Mouse (Mus musculus) heart, postnatal 4 days (tissue): ENCODE measurements around the gene Vgll4. TPM values are rescaled to one million over a fixed set of nuclear protein-coding genes. Genes with fewer than 3 reads are reported as not detected.

Source experiments
- DNase-seq: peaks from one replicate; pipeline ENCODE4 v3.0.0; 2021
- total RNA-seq, 2 experiments: library from RNA; stranded (reverse); gene quantifications; 2 replicates each; pipeline ENCODE4 v1.2.3; 2021

Vgll4 gene
- total RNA-seq, 2 experiments from 2014 or later = 37.4 to 40.4 TPM

DNA sequence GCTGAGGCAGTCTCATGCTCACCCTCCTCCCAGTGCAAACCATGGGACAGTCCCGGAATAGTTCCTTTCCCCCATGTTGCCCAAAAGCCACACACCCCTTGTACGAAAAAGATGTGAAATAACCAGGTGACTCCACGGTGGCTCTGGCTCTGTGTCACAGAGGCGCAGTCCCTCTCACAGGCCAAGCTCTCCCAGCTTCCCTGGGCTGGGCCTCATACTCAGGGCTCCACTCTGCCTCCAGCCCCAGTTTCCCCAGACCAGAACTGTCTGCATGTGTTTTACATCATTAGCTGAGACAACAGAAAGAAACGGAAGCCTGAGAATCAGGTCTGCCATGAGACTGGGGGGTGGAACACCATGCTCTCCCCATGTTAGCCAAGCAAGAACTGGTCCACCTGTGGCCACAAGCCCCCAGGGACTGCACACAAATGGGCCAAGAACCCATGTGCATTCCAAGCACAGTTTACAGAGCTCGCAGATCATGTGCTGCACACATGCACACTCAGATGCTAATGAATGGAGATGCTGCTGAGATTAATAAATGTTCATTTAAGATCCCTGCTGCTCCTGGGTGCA is 100.2 kb downstream of the Vgll4 start:
- DNase-seq = no peak

DNA sequence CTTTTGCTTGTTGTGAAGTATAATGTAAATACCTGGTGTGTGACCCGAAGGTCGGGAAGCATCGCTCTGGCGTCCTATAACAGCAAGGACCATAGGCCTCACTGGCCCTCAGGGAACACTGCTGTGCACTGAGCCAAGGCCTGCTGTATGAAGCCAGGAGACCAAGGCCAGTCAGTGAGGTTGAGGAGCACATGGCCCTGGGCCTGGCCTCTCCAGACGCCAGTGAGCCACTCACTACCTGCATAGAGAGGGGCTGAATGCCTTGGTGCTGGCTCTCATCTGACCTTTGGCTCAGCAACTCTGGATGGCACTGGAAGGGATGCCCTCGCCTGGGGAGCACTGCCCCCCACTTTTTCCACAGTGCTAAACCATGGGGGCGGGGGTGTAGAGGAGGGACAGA is 101.1 kb downstream of the Vgll4 start:
- no peak for DNase-seq

DNA sequence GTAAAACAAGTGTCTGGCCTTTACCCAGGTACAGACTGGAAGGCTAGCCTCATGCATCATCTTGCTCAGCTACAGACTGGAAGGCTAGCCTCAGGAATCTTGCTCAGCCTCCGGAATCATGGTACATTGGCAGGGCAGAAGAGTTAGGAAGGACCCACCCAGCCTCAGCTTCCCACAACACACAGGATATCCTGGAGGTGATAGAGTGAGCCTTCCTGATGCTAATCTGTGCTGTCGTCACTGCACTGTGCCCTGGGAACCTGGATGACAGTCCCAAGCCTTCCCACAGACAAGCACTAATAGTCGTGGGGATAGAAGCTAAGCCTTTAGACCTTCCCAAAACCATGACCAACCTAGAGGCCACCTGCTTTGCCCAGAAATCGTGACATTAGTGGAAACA is 103.2 kb downstream of the Vgll4 start:
- no peak for DNase-seq

DNA sequence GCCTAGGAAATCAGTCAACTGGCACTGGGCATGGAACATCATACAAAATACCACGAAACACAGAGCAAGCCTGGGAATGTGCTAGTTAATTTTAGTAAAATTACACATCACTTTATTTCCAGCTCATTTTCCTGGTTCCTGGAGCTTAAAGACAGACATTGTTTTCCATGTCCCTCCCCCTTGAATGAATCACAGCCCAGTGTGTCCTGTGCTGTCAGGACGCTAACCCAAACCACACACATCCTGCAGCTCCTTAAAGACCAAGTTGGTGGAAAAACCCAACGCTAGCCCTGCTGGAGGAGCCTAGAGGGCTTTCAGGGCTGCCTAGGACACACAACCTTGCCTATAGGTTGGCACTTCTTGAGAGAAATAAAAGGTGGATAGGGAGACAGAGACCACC is 103.7 kb downstream of the Vgll4 start:
- no peak for DNase-seq

DNA sequence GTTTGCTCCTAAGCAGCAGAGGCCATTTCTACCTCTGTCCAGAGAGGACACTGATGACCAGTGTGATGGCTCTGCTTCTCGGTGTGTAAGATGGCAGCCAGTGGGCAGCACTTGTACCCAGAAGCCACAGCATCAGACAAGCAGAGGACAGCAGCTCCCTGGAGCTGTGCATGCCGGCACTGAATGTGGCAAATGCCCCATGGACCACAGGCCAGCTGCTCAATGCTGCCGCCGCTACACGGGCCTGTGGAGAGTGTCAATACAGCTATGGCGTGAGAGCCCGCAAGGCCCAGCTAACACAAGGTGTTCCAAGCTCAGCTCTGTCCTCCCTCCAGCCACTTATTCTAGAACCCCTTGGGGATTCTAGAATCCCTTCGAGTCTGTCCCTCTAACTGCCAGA is 105.4 kb downstream of the Vgll4 start:
- DNase-seq = no peak

DNA sequence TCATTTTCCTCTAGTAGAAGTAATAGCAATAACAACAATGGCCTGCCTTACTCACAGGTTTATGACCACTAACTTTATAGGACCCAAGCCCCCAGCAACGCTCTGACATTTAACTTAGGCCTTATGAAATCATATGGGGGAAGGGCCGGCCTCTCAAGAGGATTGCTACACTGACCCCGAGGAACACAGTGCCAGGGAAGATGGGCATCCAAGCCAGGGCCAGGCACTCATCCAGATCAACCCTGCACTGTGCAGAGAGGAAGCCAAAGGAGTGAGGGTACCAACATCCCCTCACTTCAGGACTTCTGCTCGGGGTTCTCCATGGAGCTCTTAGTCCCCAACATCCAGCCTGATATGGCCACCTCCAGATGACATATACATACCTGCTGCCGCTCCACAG is 106.3 kb downstream of the Vgll4 start:
- no peak for DNase-seq

DNA sequence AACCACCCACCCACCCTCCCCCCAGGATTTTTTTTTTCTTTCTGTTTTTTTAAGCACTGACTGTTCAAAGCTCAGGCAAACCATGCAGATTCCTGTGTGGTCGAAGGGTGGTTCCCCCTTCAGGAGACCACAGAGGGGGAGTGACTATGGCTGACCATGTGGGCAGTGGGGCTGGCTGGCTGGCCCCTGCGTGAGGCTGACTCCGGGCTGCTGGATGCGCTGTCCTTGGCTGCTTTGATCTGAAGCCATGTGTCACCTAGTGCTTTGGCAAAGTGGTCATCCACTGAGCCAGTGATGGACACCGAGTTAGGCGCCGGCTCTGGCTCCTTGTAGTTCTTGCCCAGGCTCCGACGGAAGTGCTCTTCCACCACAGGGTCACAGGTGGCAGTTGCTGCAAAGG is 107.7 kb downstream of the Vgll4 start:
- no peak for DNase-seq

DNA sequence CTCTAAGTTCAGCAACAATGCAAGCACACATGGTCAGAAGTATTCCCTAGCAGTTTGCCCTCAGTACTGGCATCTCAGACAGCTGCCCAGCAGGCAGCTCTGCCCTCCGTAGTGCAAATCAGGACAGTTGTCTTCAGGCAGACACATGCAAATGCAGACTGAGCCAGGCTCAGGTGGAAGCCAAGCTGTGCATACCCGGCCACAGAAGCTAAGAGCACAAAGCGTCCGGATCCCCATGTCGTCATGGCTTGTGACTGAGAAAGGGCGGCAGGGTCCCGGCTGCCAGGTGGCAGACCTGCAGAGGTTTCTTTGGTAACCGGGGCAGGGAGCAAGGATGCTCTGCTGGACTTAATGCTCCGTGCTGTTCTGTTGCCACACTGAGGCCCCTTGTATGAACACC is 108.2 kb downstream of the Vgll4 start:
- no peak for DNase-seq

DNA sequence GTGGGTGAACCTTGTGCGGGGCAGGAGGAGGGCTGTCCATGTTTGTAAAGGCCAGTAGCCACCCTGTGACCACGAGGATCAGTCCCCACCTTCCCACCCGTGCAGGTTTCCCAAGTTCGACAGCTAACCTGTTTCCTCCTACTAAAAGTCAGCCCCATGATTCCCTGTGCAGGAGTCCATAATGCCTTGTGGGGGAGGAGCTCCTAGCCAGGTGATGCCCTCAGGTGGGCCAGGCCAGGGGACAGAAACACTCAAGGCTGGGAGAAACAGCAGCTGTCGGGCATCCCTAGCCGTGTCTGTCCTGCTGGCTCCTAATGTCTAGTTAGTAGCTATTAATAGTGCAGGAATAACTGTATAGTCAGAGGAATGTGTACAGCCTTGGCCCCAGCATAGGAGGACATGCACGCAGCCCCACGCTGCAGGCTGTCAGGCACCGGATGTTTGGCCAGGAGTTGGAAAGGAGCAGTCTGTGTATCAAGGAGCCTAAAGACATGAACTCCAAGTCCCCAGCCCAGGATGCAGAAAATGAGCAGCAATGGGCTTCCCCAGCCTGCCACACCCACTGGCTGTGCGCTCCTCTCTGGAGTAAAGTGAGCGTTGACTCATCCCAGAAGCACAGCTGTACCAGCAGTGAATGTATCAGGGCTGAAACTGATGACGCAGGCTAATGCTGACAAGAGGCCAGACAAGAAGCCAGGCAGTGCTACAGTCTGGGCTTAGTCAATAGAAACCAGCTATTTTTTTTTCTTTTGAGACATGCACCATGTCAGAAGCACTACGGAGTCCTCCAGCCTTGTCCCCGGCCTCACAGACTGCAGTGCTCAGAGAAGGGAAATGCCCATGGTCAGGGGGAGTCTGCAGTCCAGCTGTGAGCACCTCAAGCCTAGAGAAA is 108.9 kb downstream of the Vgll4 start:
- DNase-seq = peak; percentile 64

DNA sequence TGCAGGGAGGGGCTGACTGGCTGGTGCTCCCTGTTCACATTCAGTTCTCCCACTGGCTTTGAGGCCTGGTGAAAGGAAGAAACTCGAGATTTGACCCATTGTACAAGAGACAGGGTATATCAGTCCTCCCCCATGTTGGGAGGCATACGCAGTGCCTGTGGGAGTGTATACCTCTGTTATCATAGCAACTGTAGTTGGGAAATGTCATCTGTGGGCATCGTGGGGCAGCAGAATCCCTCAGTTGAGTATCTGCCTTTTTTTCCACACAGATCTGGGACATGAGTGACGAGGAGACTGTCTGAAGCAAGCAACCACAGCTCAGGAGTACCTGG is 111.1 kb downstream of the Vgll4 start:
- no peak for DNase-seq

DNA sequence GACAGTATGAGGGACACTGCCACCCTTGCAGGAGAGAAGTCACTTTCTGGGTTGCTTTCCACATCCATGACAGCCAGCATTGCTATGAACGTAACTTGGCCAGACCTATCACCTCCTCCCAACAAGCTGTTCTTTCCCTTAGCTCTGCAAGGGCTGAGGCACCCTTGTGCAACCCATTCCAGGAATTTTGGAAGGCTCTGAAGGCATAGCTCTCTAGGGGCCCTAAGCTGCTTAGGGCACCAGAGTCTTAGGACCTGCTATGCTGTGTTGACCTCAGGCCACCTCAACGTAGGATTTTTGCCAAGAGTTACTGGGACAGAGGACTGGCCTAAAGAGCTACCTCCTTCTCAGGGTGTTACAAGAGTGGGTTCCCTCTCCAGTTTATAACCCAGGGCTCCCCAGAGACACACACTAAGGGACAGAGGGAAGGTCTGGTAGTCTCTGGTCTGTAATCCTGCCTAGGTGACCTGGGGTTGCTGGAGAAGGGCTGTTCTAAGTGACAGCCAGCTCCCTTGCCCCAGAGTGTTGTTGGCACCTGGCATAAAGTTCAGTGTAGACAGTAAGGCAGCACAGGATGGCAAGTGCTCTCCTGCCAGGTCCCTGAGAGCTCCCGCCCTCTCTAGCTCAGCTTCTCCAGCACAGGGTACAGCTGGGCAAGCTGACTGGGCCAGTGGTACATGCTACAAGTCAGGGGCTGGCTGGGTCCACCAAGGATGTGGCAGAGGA is 111.6 kb downstream of the Vgll4 start:
- DNase-seq = no peak

DNA sequence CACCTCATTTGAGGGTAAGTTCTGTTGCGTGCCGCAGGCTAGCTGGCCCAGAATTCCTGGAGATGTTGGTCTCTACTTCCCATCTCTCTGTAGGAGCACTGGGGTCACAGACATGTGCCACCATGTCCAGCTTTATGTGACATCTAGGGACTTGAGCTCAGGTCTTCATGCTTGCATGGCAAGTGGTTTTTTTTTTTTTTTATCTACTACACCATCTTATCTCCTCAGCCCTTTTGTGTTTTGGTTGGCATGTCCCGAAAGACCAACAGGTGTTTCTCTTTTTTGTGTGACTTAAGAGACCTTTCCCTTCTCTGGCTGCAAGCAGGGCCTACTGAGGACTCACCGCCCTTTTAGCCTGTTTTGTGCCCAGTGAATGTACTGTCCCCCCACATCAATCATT is 113.3 kb downstream of the Vgll4 start:
- DNase-seq = no peak

DNA sequence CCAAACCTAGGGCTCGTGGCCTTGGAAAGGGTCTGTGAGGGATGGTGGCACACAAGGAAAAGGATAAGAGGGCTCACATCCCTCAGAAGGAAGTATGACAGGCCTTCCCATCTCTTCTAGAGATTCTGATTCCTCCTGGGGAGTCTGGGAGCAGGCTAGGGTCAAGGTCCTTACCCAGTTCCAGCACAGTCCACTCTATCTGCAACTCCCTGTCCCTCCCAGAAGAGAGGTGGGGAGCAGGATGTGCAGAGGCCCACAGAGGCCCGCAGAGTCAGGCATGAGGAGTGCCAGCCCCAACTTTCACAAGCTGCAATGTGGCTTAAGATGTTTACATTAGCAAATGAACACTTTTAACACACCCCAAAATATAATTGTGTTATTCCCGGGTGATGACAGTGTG is 114.2 kb downstream of the Vgll4 start:
- no peak for DNase-seq

DNA sequence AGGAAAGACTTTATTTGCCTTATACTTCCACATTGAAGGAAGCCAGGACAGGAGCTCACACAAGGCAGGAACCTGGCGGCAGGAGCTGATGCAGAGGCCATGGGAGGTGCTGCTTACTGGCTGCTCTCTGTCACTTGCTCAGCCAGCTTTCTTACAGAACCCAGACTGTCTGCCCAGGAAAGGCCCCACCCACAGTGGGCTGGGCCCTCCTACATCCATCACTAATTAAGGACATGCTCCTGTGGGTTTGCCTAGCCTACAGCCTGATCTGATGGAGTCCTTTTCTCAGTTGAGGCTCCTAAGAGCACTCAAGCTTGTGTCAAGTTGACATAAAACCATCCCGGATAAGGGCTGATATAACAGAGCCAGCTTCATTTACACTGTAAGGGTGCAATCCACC is 115.4 kb downstream of the Vgll4 start:
- DNase-seq = no peak

DNA sequence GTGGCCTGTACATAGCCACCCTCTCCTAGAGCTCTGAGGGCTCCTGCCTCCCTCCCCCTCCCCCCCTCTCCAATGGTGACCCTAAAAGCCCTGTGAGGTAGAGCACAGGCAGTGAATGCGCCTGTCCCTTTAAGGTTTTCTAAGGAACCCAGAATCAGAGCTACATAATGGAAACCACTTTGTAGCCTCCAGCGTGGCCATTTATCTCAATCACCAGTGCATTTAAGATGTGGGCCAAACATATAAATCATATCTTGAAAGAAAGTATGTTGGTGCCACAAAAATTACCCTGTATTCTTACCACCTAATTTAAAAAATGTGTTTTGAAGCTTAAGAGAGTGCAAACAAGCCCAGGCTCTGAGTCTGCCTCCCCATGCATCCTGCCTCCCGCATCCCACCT is 117.1 kb downstream of the Vgll4 start:
- DNase-seq = no peak

DNA sequence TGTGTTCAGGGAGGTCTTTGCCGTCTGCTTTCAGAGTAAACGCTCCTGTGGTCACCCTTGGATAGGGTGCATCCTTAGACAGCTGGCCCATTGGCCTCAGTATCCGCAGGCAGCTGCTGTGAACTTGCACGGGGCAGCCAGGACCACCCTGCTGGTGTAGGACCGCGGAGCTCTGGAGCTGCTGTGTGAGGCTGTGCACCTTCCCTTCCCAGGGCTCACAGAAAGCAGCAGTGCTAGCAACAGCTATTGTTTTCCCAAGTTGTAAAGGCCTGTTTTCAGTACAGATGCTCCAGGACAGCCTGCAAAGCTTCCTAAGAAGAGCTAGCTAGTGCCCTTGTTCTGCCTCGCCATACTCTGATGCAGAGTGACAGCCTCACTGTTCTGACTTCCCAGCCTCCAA is 118.1 kb downstream of the Vgll4 start:
- DNase-seq = no peak

DNA sequence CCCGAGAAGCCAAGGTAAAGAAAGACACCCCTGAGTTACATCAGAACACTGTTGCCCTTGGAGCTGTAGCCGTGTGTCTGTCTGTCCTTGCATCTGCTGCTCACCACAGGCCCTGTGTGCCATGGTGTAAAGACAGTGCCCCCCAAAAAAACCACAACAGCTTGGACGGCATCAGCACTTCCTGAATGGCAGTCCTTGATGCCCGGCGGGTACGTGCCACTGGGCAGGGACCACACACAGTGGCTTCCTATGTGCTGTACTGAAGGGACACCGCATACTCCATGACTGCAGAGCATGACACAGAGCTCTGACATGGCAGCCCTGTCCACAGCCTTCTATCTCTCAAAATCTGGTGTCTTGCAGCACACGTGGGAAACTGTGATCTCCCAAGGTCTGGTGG is 120.0 kb downstream of the Vgll4 start:
- DNase-seq = no peak

DNA sequence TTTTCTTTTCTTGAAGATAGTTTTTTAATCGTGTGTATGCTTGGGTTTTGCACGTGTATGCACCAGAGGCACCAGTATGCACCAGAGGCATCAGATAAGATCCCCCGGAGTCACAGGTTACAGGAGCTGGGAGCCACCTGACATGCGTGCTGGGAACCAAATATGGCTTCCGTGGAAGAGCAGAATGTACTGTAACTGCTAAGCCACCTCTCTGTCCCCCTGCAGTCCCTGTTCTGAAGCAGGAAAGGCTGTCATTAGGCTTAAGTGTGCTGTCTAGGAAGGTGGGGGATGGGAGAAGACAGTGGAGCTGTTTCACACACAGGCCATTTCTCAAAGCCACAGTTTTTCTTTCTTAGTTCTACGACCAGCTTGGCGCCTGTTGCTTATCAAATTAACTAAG is 121.0 kb downstream of the Vgll4 start:
- no peak for DNase-seq

DNA sequence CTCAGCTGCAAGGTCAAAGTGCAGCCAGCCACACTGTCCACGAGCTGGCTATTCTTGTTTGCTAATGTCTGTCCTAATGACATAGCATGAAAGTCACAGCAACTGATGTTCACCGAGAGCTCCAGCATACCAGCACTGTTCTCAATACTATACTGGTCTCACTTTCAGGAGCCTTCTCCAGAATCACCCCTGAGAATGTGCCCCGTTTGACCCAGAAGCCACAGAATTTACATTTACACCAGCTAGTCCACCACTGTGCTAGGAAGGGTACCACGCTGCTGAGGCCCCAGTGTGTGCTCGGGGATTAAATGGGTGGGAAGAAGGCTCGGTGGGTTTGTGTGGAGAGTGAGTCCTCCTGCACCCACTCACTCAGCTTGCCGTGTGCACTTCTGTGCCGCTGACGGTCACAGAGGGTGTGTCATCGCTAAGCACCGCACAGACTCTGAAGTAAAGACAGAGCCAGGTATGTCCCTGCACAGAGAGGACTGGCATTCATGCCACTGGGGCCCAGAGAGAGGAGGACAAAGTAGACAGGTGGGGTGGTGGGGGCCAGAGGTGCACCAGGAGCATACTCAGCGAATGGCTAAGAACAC is 122.1 kb downstream of the Vgll4 start:
- DNase-seq = no peak

DNA sequence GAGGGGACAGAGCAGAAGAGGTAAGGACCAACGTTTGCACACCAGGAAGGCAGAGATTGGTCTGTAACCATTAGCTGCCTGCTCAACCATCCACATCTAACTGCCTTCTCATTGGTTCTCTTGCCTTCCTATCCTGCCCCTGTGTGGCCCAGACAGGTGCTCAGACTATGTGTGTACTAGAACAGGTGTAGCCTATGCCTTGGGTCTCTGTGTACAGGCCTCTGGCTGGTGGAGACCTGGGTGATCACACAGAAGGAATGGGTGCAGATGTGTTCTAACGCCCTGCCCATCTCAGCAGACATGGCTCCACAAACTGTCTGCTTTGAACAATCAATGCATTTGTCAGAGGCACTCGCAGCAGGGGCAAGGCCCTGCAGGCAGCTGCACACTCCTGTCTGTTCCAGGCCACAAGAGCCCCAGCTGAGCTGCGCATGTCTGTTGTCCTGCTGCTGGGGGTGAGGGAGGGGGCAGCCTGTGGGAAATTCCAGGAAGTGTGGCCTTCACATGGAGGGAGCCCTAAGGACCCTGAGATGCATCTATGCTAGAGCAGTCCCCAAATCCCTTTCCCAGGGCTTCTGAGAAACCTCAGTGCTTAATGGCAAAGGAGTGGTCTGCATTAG is 123.5 kb downstream of the Vgll4 start:
- DNase-seq = no peak

DNA sequence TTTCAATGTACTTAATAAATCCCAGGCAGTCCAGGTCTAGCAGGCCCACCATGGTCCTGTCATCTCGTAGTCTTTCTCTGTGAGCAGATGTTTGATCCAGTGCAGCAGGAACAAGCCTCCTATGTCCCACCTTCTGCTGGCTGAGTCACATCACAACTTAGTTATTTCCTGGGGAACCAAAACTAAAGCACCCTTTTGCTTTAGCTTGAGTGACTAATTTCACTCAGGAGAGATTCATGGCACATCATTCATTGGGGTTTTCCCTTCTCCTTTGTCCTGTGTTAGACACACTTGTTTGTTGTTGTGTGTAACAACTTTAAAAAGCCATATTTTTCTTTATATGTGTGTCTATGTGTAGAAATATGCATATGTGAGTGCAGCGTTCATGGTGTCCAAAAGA is 126.9 kb downstream of the Vgll4 start:
- DNase-seq = no peak

DNA sequence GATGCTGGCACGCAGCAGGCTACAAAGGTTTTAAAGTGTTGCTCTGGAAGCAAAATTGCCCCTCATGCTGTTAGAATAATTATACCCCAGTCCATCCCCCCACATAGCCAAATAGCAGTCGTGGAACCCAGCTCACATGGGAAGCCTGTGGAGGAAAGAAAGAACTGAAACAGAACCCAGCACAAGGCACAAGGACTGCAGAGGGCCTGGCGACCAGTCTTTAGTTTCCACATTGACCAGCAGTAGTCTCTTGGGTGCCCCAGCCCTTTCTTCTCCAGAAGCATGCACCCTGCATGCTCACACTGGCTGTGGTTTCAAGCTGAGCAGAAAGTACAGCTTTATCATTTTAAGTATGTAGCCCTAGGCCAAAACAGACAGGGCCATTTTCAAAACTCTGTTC is 127.7 kb downstream of the Vgll4 start:
- no peak for DNase-seq

DNA sequence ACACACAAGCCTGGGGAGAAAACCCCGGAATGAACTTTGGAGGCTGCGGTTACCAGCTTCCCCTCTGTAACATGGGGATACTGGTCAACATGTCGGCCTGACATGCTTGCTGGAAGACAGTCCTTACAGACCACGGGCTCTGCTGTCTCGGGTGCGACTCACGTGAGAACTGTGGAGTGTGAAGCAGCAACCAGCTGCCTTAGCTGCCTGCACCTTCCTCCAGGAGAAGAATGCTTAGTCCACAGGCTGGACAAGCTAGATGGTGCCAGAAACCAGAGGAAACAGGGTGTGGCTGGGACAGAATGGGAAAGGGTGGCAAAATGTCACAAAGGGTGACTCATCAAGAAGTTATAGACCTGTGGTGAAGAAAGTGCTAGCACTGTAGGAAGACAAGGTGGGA is 129.8 kb downstream of the Vgll4 start:
- DNase-seq = no peak
